Mouse (Mus musculus) midbrain, embryonic 13.5 days (tissue): ENCODE results near the gene Slc2a9. TPM values are rescaled to one million over a fixed set of nuclear protein-coding genes. Genes with fewer than 3 reads are reported as not detected.
"Not testable (repeated sequence)": the region's sequence is repeated elsewhere in the genome, so short reads cannot be mapped to it uniquely, and the experiment has no call there.

Source experiments
- ATAC-seq: fragments of 200-750 bp; cut with Nextera tagmentation; 2 replicates; pipeline ENCODE4 v1.8.0; 2017; ENCODE audit warnings: mild to moderate bottlenecking, moderate TSS enrichment, moderate library complexity
- H3K27ac ChIP-seq: fragments of 300-500 bp; sonication (generic); 2 replicates; pipeline ENCODE4 v1.5.1; 2015; ENCODE audit warnings: inconsistent platforms, mild to moderate bottlenecking, moderate library complexity
- H3K27me3 ChIP-seq: fragments of 300-500 bp; sonication (generic); 2 replicates; pipeline ENCODE4 v1.6.1; 2015; ENCODE audit warnings: mild to moderate bottlenecking, inconsistent platforms
- H3K36me3 ChIP-seq: fragments of 300-500 bp; sonication (generic); 2 replicates; pipeline ENCODE4 v1.6.1; 2015; ENCODE audit warnings: mild to moderate bottlenecking, inconsistent platforms
- H3K4me1 ChIP-seq: fragments of 300-500 bp; sonication (generic); replicated peaks from 2 replicates; pipeline ENCODE4 v1.6.1; 2015; ENCODE audit warnings: inconsistent platforms
- H3K4me2 ChIP-seq: fragments of 300-500 bp; sonication (generic); replicated peaks from 2 replicates; pipeline ENCODE4 v1.6.1; 2015; ENCODE audit warnings: moderate library complexity, mild to moderate bottlenecking, inconsistent platforms
- H3K4me3 ChIP-seq: fragments of 300-500 bp; sonication (generic); replicated peaks from 2 replicates; pipeline ENCODE4 v1.5.1; 2015; ENCODE audit warnings: mild to moderate bottlenecking, inconsistent platforms
- H3K9ac ChIP-seq: fragments of 300-500 bp; sonication (generic); replicated peaks from 2 replicates; pipeline ENCODE4 v1.6.1; 2015; ENCODE audit warnings: mild to moderate bottlenecking, inconsistent platforms
- H3K9me3 ChIP-seq: fragments of 300-500 bp; sonication (generic); 2 replicates; pipeline ENCODE4 v1.6.1; 2016; ENCODE audit warnings: mild to moderate bottlenecking, inconsistent platforms
- WGBS: fragments of 180-500 bp; shearing (Covaris S2); methylation state at CpG from one replicate; pipeline ENCODE4 v1.1.7; 2015; 5-methylcytosine and 5-hydroxymethylcytosine counted together
- polyA plus RNA-seq: library from polyadenylated mRNA; unstranded; fragments of >200 nt; fragmentation: Nextera tagmentation; extraction: Ambion mirVana; gene quantifications from 2 replicates; pipeline ENCODE4 v1.2.1, GENCODE M21; 2015

The Slc2a9 gene
- polyA plus RNA-seq, 1 experiment from 2014 or later = 0.11 TPM

DNA sequence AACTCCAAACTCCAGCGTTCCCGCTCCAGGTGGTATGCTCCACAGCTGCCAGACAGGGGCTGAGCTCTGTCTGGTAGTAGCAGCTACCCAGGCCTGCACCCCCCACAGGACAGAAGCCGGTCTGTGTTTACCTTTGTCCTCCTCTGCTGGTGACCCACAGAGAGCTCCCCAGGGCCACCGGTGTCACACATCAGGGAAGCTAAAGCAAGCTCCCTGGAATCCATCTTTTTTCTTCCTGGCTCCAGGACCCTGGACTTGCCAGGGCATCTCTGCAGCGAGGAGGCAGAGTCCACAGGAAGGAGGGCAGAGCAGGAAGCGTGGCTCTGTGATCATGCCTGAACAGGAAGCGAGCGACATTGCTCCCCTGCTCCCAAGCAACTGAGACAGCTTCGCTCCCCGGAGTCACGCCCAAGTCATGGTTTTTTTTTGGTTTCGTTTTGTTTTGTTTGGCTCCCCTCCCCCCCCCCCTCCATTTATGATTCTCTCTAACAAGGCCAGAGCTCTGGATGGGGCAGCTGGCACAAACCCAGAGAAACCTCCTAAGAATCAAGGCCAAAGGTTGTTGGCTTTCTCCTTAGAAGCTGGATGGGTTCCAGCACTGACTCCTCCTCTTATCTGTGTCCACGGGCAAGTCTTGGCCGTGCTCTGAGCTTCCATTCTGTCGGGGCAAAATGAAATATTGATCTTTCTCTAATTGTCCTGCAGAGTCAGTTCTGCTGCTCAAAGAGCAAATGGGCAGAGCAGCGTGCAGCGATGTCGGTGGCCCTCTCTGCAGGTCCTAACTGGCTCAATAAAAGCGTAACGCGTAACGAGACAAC is 22.8 kb downstream of the Slc2a9 start:
- peak overlapping the region; percentile 3; the same call in 1 of the 2 replicates for H3K4me3 ChIP-seq
- H3K9me3 ChIP-seq = no peaks in the 10 kb centered on the region
- H3K9ac ChIP-seq = no peak overlapping the region; the same call in 1 of the 2 replicates
- peaks cover 14% of the 10 kb centered on the region for H3K4me1 ChIP-seq
- H3K4me2 ChIP-seq = peak overlapping the region; percentile 47
- no peaks in the 10 kb centered on the region for H3K36me3 ChIP-seq
- 20% methylated on average over 22 of the region's 22 CpGs for WGBS
- peak; percentile 60 for ATAC-seq
- H3K27me3 ChIP-seq = peaks cover 4% of the 10 kb centered on the region; the same call in 1 of the 2 replicates
- H3K27ac ChIP-seq = no peak overlapping the region; the same call in 1 of the 2 replicates

DNA sequence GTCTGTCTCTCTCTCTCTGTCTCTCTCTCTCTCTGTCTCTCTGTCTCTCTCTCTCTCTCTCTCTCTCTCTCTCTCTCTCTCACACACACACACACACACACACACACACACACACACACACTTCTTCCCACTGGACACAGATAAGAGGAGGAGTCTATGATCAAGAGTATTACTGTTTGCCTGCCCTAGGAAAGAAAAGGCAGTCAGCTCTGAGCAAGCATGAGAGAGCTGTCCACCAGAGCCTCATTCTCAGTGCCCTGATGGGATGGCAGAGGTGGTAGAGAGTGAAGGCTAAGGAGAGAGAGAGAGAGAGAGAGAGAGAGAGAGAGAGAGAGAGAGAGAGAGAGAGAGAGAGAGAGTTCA is 23.4 kb downstream of the Slc2a9 start:
- not testable (repeated sequence) for H3K9ac ChIP-seq, H3K9me3 ChIP-seq, H3K27ac ChIP-seq, H3K4me3 ChIP-seq, H3K36me3 ChIP-seq, ATAC-seq, H3K27me3 ChIP-seq
- H3K4me2 ChIP-seq = peak overlapping the region; percentile 47
- peaks cover 14% of the 10 kb centered on the region for H3K4me1 ChIP-seq

DNA sequence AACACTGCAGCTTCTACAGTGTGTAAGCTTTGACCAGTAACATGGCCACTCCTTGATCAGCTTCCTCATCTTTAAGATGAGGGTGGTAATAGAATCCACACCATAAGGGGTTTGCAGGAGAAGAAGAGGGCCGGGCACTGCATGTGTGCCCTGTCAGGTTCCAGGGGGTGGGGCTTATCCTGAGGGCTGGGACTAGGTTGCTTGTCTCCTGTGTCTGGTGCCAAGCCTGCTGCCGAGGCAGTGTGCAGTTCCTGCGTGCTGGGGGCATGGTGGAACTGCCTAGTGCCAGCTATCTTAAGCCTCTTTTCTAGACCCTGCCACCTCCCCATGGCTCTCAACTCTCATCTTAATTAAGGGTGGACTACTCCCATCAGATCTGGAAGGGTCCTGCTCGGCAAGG is 23.9 kb downstream of the Slc2a9 start:
- peaks cover 4% of the 10 kb centered on the region; the same call in 1 of the 2 replicates for H3K27me3 ChIP-seq
- peaks cover 14% of the 10 kb centered on the region for H3K4me1 ChIP-seq
- no peak overlapping the region for H3K27ac ChIP-seq
- no peaks in the 10 kb centered on the region for H3K36me3 ChIP-seq
- WGBS = 29% methylated on average over 3 of the region's 4 CpGs
- H3K4me2 ChIP-seq = no peak overlapping the region
- no peak overlapping the region for H3K4me3 ChIP-seq
- no peak overlapping the region for H3K9ac ChIP-seq
- peak; percentile 46; the same call in 1 of the 2 replicates for ATAC-seq
- H3K9me3 ChIP-seq = no peaks in the 10 kb centered on the region

DNA sequence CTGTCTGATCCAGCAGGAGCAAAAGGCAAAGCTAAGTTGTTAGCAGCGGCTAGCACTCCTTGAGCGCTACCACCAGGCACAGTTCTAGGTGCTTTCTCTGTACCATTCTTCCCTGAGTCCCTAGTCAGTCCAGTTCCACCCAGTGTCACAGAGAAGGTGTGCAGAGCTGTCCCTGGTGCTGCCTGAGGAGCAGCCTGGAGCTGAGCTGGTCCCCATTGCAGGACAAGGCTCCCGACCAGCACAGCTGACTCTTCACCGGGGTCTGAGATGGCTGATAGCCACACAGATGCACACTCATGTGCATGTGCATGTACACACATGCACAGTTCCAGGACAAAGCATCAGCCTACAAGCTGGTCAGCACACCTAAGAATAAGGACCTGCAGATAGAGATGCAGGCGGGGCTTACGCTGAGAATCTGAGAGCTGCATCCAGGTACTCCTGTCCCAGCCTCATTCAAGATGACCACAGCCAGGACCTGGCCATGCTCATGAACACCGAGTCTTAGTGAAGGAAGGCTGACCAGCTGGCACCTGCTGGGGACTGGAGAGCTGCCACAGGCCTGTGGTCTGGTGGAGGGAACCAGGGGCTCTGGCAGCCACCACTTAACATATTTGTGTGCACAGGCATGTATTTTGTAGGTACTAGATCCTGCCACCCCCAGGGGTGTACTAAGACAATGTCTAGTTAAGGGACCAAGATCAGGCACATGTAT is 25.1 kb downstream of the Slc2a9 start:
- no peak overlapping the region for H3K27ac ChIP-seq
- 90% methylated on average over 7 of the region's 7 CpGs for WGBS
- no peak for ATAC-seq
- peaks cover 4% of the 10 kb centered on the region; the same call in 1 of the 2 replicates for H3K27me3 ChIP-seq
- no peaks in the 10 kb centered on the region for H3K9me3 ChIP-seq
- no peak overlapping the region for H3K9ac ChIP-seq
- H3K4me3 ChIP-seq = no peak overlapping the region
- no peaks in the 10 kb centered on the region for H3K36me3 ChIP-seq
- H3K4me1 ChIP-seq = peaks cover 14% of the 10 kb centered on the region
- no peak overlapping the region for H3K4me2 ChIP-seq

DNA sequence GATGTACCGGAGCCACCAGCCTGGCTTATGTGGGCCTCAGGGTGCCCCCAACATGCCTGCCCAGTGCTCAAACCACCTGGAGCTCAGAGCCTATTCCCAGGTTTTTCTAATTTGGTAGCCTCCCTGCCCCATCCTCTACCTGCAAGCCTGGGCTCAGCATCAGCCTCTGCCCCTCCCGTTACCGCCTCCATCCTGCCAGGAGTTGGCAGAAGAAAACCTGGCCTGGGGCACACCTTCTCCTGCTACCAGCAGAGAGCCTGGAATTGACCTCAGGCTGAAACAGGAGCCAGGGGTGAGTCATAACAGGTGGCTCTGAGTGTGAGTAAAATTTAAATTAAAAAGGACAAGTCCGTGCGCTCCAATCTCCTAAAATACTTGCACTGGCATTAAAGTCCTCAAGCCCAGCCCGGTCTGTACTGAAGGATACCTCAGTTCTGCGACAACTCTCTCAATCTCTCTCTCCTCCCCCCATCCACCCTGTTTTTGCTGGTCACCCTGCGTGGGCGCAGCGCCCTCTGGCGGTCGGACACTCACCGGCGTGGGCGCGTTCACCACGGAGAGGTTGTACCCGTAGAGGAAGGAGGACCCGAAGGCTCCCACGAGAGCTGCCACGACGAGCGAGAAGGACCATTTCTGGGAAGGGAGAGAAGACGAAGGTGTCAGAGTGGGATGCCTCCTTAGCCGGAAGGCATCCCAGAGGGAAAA is 25.9 kb downstream of the Slc2a9 start:
- H3K4me2 ChIP-seq = no peak overlapping the region
- 89% methylated on average over 25 of the region's 25 CpGs for WGBS

DNA sequence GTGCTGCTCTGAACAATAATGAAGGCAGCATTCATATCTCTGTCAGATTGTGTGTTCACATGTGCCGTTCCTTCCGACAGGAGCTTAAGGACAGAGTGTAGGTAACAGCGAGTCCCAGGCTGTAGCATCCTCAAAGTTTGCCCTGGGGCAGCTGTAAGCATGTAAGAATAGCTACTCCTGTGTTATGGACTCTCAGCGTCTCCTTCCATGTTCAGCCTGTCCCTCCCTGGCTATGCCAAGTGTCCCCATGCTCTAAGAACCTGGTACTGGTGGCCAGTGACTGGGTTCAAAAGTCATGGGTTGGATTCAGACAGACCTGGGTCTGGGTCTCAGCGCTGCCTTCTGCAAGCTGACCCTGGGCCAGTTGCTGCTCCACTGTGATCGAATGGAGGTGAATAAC is 32.1 kb downstream of the Slc2a9 start:
- no peak for ATAC-seq
- no peaks in the 10 kb centered on the region for H3K27me3 ChIP-seq
- no peaks in the 10 kb centered on the region for H3K4me1 ChIP-seq
- no peak overlapping the region for H3K27ac ChIP-seq
- H3K36me3 ChIP-seq = no peaks in the 10 kb centered on the region
- 85% methylated on average over 6 of the region's 6 CpGs for WGBS
- no peak overlapping the region for H3K4me3 ChIP-seq
- H3K9ac ChIP-seq = no peak overlapping the region
- no peak overlapping the region for H3K4me2 ChIP-seq
- no peaks in the 10 kb centered on the region for H3K9me3 ChIP-seq

More for the DNA sequence above, 25.9 kb downstream of the Slc2a9 start:
- Histone ChIP-seq H3K9ac (no peak overlapping the region), H3K27ac (no peak overlapping the region), H3K4me1 (peaks cover 14% of the 10 kb centered on the region), H3K27me3 (peaks cover 4% of the 10 kb centered on the region; the same call in 1 of the 2 replicates), H3K4me3 (no peak overlapping the region), H3K36me3 (no peaks in the 10 kb centered on the region), H3K9me3 (no peaks in the 10 kb centered on the region)
- ATAC-seq = no peak

DNA sequence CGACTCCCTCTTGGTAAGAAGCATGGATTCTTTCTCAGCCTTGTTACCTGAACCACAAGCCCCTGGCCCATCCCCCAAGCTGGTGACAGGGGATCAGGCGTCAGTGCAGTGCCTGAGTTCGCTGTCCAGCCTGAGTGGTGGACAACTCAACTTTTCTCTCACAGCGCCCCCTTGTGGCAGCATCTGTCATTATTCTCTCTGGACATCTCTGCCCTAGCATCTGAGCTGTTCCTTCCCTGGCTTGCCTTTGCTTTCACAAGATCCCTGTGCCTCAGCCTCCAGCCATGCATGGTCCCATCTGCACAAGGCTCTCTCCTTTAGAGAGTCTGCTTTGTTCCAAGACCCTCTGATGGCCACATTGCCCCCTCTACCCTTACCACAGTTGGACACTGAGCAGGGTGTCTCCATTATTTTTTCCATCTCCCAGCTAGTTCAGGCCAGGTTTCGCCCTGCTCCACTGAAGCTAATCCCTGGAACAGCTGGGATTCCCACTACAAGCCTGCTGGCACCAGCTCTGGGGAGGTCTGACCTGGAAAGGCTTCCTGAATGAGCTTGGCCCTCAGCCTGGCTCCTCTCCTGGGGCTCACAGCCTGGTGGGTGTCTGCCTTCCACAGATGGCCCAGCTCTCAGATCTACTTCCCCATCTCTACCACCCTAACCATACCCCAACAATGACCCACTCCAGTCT is 32.9 kb downstream of the Slc2a9 start:
- 18% methylated on average over 5 of the region's 5 CpGs for WGBS
- no peak overlapping the region for H3K27ac ChIP-seq

DNA sequence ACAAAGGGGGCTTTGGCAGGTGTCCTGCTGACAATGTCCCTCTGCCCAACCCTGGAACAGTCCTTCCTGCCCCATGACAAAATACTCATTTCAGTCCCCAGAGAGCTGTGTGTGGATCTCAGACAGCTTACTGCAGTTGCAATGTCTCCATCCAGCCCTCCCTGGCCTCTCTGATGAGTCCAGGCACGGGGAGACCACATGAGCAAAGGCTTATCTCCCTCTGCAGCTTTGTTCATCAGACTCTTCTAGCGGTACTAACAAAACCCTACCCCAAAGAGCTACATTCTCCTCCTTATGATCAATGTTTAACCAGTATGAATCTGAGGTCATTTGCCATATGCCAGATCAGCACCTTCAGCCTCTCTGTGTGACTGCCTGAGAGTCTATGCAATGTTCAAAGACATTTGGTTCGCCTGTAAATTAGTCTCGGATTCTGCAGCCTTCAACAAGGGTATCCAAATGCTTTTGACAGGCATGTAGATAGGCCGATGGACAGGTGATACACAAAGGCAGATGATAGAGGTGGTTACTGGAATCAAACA is 36.3 kb downstream of the Slc2a9 start:
- no peaks in the 10 kb centered on the region for H3K27me3 ChIP-seq
- H3K9me3 ChIP-seq = no peaks in the 10 kb centered on the region
- H3K9ac ChIP-seq = no peak overlapping the region
- no peaks in the 10 kb centered on the region for H3K36me3 ChIP-seq
- no peak for ATAC-seq
- no peak overlapping the region for H3K4me3 ChIP-seq
- H3K4me1 ChIP-seq = no peaks in the 10 kb centered on the region
- 84% methylated on average over 5 of the region's 5 CpGs for WGBS
- H3K4me2 ChIP-seq = no peak overlapping the region
- H3K27ac ChIP-seq = no peak overlapping the region

More for the DNA sequence above, 32.9 kb downstream of the Slc2a9 start:
- H3K9ac ChIP-seq = no peak overlapping the region
- ATAC-seq = peak; percentile 79
- no peaks in the 10 kb centered on the region for H3K4me1 ChIP-seq
- no peaks in the 10 kb centered on the region for H3K36me3 ChIP-seq
- no peaks in the 10 kb centered on the region for H3K27me3 ChIP-seq
- H3K9me3 ChIP-seq = no peaks in the 10 kb centered on the region
- no peak overlapping the region for H3K4me2 ChIP-seq
- no peak overlapping the region for H3K4me3 ChIP-seq

DNA sequence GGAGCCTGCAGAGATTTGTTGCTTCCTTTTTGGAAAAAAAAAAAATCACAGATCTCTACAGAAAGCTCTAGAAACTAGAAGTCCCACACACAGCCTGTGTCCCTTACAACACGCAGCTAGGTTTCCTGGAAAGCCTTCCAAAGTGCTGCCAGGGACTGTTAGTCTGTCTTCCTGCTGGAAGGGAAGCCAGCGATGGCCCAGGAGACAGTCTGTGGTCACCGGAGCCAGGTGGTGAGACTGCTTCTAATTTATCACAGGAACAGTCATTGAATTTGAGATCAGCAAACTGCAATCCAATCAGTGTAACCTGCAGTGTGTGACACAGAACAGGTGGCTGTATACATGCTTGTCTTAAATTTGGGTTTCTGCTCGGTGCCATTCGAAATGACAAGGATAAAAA is 41.7 kb downstream of the Slc2a9 start:
- no peak for ATAC-seq
- Histone ChIP-seq H3K4me3 (no peak overlapping the region), H3K9me3 (no peaks in the 10 kb centered on the region), H3K9ac (no peak overlapping the region), H3K27me3 (no peaks in the 10 kb centered on the region), H3K4me1 (no peaks in the 10 kb centered on the region), H3K27ac (no peak overlapping the region), H3K4me2 (no peak overlapping the region), H3K36me3 (no peaks in the 10 kb centered on the region)
- WGBS = 91% methylated on average over 5 of the region's 5 CpGs

DNA sequence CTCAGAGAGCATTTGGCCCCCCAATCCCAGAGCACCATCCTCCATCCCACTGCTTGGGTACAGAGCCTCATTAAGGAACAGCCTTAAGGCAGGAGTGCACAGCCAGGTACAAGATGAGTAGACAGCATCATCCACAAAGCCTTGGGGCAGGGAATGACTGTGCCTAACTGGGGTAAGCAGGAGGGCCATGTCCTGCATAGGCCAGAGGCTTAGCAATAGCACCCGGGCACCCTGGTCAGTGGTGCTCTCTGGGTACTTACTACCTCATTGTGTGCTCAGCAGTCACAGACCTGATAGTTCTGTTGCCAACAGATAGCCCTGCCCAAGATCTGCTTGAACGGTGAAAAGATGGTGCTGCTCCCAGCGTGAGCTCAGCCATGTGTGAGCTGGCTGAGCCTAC is 52.0 kb downstream of the Slc2a9 start:
- 85% methylated on average over 3 of the region's 3 CpGs for WGBS
- Histone ChIP-seq H3K9me3 (no peaks in the 10 kb centered on the region), H3K27me3 (no peaks in the 10 kb centered on the region), H3K9ac (no peak overlapping the region), H3K36me3 (no peaks in the 10 kb centered on the region), H3K27ac (no peak overlapping the region), H3K4me2 (no peak overlapping the region), H3K4me3 (no peak overlapping the region), H3K4me1 (no peaks in the 10 kb centered on the region)
- ATAC-seq = no peak

DNA sequence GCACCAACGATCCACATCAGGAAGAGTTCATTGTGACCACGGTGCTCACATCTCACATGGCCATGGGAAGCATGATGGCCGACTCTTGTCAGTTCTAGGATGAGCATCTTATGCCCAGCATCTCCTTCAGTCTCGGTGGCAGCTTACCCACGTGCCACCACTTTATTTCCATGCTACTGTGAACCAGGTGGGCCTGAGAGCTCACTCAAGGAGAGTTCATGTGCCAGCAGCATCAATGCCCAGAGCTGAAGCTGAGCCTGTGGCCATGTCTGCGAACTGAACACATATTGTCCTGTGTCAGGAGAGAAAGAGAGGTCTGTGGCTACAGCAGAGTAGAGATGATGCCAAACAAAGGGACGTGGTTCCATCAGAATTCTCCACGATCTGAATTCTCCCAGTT is 53.3 kb downstream of the Slc2a9 start:
- no peaks in the 10 kb centered on the region for H3K9me3 ChIP-seq
- no peaks in the 10 kb centered on the region for H3K36me3 ChIP-seq
- H3K4me1 ChIP-seq = no peaks in the 10 kb centered on the region
- H3K4me3 ChIP-seq = no peak overlapping the region
- no peaks in the 10 kb centered on the region for H3K27me3 ChIP-seq
- no peak overlapping the region for H3K9ac ChIP-seq
- ATAC-seq = no peak
- H3K27ac ChIP-seq = no peak overlapping the region
- no peak overlapping the region for H3K4me2 ChIP-seq
- WGBS = 85% methylated on average over 8 of the region's 8 CpGs
